Comparison of ENCODE assay signal across 8 mouse cellular contexts in genomic region chr3:127639875-127640761, GRCm38 (mm10). TPM values are rescaled to one million over a fixed set of nuclear protein-coding genes. Genes with fewer than 3 reads are reported as not detected.
DNase-seq lines count a peak whose midpoint lies in the region; ATAC-seq and TF ChIP-seq lines count a peak whose summit lies in the region.

No protein-coding gene starts in this region.

- WGBS in lung, postnatal 0 days = 2% methylated on average over 36 of the region's 36 CpGs
- 1% methylated on average over 36 of the region's 36 CpGs for WGBS in limb, embryonic 13.5 days
- under 1% methylated on average over 36 of the region's 36 CpGs for WGBS in neural tube, embryonic 12.5 days

- peak; percentile 70 for TF ChIP-seq CTCF in lung, postnatal 0 days (IDR thresholded peaks at IDR 0.05)

- TF ChIP-seq EP300 in lung, postnatal 0 days (IDR thresholded peaks at IDR 0.05) = no peak

- no peak overlapping the region; the same call in 1 of the 2 replicates for H3K4me3 ChIP-seq in lung, postnatal 0 days (ENCODE audit: low read depth, low read length)
- H3K4me3 ChIP-seq in limb, embryonic 13.5 days = 0 out of 2 replicates have a peak overlapping the region, but pooled peaks have one; percentile 7
- no peak overlapping the region for H3K4me3 ChIP-seq in neural tube, embryonic 12.5 days

- peak; percentile 56 for ATAC-seq in lung, postnatal 0 days
- peak; percentile 88 for ATAC-seq in hematopoietic stem cell, adult 5-6 weeks (replicated peaks in 1 of 2; ENCODE audit: insufficient read depth in 1 of 2, low FRiP score in 2 of 2, low TSS enrichment in 1 of 2, low read depth in 1 of 2, poor library complexity in 2 of 2, severe bottlenecking in 2 of 2)
- ATAC-seq in limb, embryonic 13.5 days (ENCODE audit: low FRiP score, low read depth) = peak; percentile 68
- ATAC-seq in neural tube, embryonic 12.5 days (ENCODE audit: low FRiP score, low read depth) = peak; percentile 87

- peaks cover 45% of the 10 kb centered on the region for H3K27me3 ChIP-seq in lung, postnatal 0 days (replicated peaks; ENCODE audit: insufficient read depth, low read length)
- H3K27me3 ChIP-seq in limb, embryonic 13.5 days = peaks cover 97% of the 10 kb centered on the region
- H3K27me3 ChIP-seq in neural tube, embryonic 12.5 days (replicated peaks) = peaks cover 68% of the 10 kb centered on the region

- no peaks in the 10 kb centered on the region for H3K36me3 ChIP-seq in lung, postnatal 0 days (ENCODE audit: insufficient read depth, low read length)
- H3K36me3 ChIP-seq in limb, embryonic 13.5 days = no peaks in the 10 kb centered on the region
- no peaks in the 10 kb centered on the region for H3K36me3 ChIP-seq in neural tube, embryonic 12.5 days

- H3K9ac ChIP-seq in lung, postnatal 0 days (replicated peaks; ENCODE audit: low read depth) = no peak overlapping the region
- H3K9ac ChIP-seq in limb, embryonic 13.5 days = no peak overlapping the region
- H3K9ac ChIP-seq in neural tube, embryonic 12.5 days = no peak overlapping the region

- no peak overlapping the region for H3K27ac ChIP-seq in lung, postnatal 0 days (ENCODE audit: low read length)
- no peak overlapping the region for H3K27ac ChIP-seq in limb, embryonic 13.5 days
- H3K27ac ChIP-seq in neural tube, embryonic 12.5 days = no peak overlapping the region

- H3K9me3 ChIP-seq in lung, postnatal 0 days (ENCODE audit: low read length) = no peaks in the 10 kb centered on the region
- no peaks in the 10 kb centered on the region for H3K9me3 ChIP-seq in limb, embryonic 13.5 days
- no peaks in the 10 kb centered on the region for H3K9me3 ChIP-seq in neural tube, embryonic 12.5 days

- no peak overlapping the region for H3K4me2 ChIP-seq in lung, postnatal 0 days (replicated peaks; ENCODE audit: low read depth, low read length)
- H3K4me2 ChIP-seq in limb, embryonic 13.5 days (replicated peaks) = no peak overlapping the region
- peak overlapping the region; percentile 51 for H3K4me2 ChIP-seq in neural tube, embryonic 12.5 days (replicated peaks)

- no peaks in the 10 kb centered on the region for H3K4me1 ChIP-seq in lung, postnatal 0 days (ENCODE audit: insufficient read depth, low read depth, low read length)
- peaks cover 14% of the 10 kb centered on the region; the same call in 1 of the 2 replicates for H3K4me1 ChIP-seq in limb, embryonic 13.5 days
- H3K4me1 ChIP-seq in neural tube, embryonic 12.5 days = peaks cover 22% of the 10 kb centered on the region

- DNase-seq in lung, postnatal 0 days (ENCODE audit: low spot score) = peak; percentile 26
- no peak for DNase-seq in lung, postnatal 25 days (ENCODE audit: low spot score)
- DNase-seq in embryo, embryonic 10 days (ENCODE audit: low spot score) = peak; percentile 85
- DNase-seq in urinary bladder, postnatal 36 days (ENCODE audit: low spot score in 2 of 2) = no peak
- DNase-seq in yolk sac, embryonic 10.5 days (ENCODE audit: low spot score) = no peak

RNA-seq across cellular contexts. Expression of gene Neurog2, which starts 7.2 kb away (rescaled TPM):
- not detected in 2 replicates for polyA plus RNA-seq in lung, postnatal 0 days (2015; fragmentation: Nextera tagmentation; extraction: Ambion mirVana)
- not detected in 2 replicates for total RNA-seq in hematopoietic stem cell, adult 5-6 weeks (2017)
- 0.08 TPM in 1 of 2 replicates, not detected in the other for polyA plus RNA-seq in limb, embryonic 13.5 days (2015; fragmentation: Nextera tagmentation; extraction: Ambion mirVana)
- polyA plus RNA-seq in neural tube, embryonic 12.5 days (2016; fragmentation: Nextera tagmentation; extraction: Ambion mirVana) = 49.6 and 55.8 TPM in 2 replicates

Comparison
In these comparisons a context has a peak if more than half of its experiments do, and no peak if none do; other contexts are left out.
1. DNase-seq: peak in lung, postnatal 0 days (single experiment) and embryo, embryonic 10 days (single experiment); none in lung, postnatal 25 days (single experiment), urinary bladder, postnatal 36 days (0 of 2) and yolk sac, embryonic 10.5 days (single experiment).
2. RNA of gene Neurog2, which starts 7.2 kb away (polyA plus RNA-seq): 49.6 to 55.8 TPM in neural tube, embryonic 12.5 days; not detected in lung, postnatal 0 days and 0.08 TPM in limb, embryonic 13.5 days; every median in the first group is over 10 times any median in the second.
3. Peak in every context shown above with its lines, with median percentiles within 50 percentile points of each other: ATAC-seq.